Mouse (Mus musculus) limb, embryonic 12.5 days (tissue): ENCODE data around the gene Osbpl8. TPM values are rescaled to one million over a fixed set of nuclear protein-coding genes. Genes with fewer than 3 reads are reported as not detected.

Experiments used
- polyA plus RNA-seq: library from polyadenylated mRNA; unstranded; fragments of >200 nt; fragmentation: Nextera tagmentation; extraction: Ambion mirVana; gene quantifications from 2 replicates; pipeline ENCODE4 v1.2.1, GENCODE M21; 2016

Osbpl8 gene
- polyA plus RNA-seq, 1 experiment from 2014 or later: 14.2 TPM

Other genes starting within 250 kb of the Osbpl8 start
- gene Csrp2, start 245.0 kb upstream of the Osbpl8 start, polyA plus RNA-seq: 182 and 188 TPM in 2 replicates
- gene Zdhhc17, start 154.6 kb upstream of the Osbpl8 start, polyA plus RNA-seq: 32.6 and 34.9 TPM in 2 replicates
- 6.8 and 7.2 TPM in 2 replicates for gene Bbs10, start 133.9 kb downstream of the Osbpl8 start, polyA plus RNA-seq